Mouse (Mus musculus) embryonic facial prominence, embryonic 12.5 days (tissue): ENCODE data around the gene Klf13. TPM values are rescaled to one million over a fixed set of nuclear protein-coding genes. Genes with fewer than 3 reads are reported as not detected.

Source experiments
- ATAC-seq: fragments of 200-750 bp; cut with Nextera tagmentation; 2 replicates; pipeline ENCODE4 v1.8.0; 2017; ENCODE audit not compliant: insufficient number of reproducible peaks, insufficient read depth, low FRiP score, low TSS enrichment
- H3K27ac ChIP-seq: fragments of 300-500 bp; sonication (generic); 2 replicates; pipeline ENCODE4 v1.5.1; 2016; ENCODE audit warnings: mild to moderate bottlenecking
- H3K27me3 ChIP-seq: fragments of 300-500 bp; sonication (generic); 2 replicates; pipeline ENCODE4 v1.6.1; 2016; ENCODE audit warnings: mild to moderate bottlenecking, moderate library complexity
- H3K36me3 ChIP-seq: fragments of 300-500 bp; sonication (generic); 2 replicates; pipeline ENCODE4 v1.6.1; 2016; ENCODE audit warnings: mild to moderate bottlenecking
- H3K4me1 ChIP-seq: fragments of 300-500 bp; sonication (generic); 2 replicates; pipeline ENCODE4 v1.6.1; 2016
- H3K4me2 ChIP-seq: fragments of 300-500 bp; sonication (generic); replicated peaks from 2 replicates; pipeline ENCODE4 v1.6.1; 2016; ENCODE audit warnings: mild to moderate bottlenecking, moderate library complexity
- H3K4me3 ChIP-seq: fragments of 300-500 bp; sonication (generic); 2 replicates; pipeline ENCODE4 v1.5.1; 2016; ENCODE audit warnings: mild to moderate bottlenecking
- H3K9ac ChIP-seq: fragments of 300-500 bp; sonication (generic); 2 replicates; pipeline ENCODE4 v1.6.1; 2016; ENCODE audit warnings: mild to moderate bottlenecking, moderate library complexity
- H3K9me3 ChIP-seq: fragments of 300-500 bp; sonication (generic); 2 replicates; pipeline ENCODE4 v1.6.1; 2016; ENCODE audit warnings: mild to moderate bottlenecking, moderate library complexity
- WGBS: fragments of 180-500 bp; shearing (Covaris S2); methylation state at CpG from one replicate; pipeline ENCODE4 v1.1.7; 2016; 5-methylcytosine and 5-hydroxymethylcytosine counted together
- polyA plus RNA-seq: library from polyadenylated mRNA; unstranded; fragments of >200 nt; fragmentation: Nextera tagmentation; extraction: Ambion mirVana; gene quantifications from 2 replicates; pipeline ENCODE4 v1.2.1, GENCODE M21; 2016

Klf13 gene
- polyA plus RNA-seq, 1 experiment from 2014 or later = 21.4 TPM

DNA sequence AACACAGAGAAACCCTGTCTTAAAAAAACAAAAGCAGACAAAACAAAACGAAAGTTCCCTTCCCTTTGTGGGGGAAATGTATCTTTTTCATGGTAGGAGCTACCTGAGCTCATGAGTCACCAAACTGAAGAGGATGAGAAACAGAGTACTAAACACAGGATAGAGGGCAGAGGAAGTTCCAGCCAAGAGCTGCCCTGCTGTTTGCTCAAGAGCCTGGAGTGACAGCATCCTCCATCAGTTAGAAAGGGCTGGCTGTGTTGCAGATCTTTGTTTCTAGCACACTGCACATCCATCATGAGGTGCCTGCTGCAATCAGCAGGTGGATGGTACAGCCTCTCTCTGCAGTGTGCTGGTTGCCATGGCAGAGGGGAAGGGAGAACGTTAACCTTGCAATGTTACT lies 5.2 kb upstream of the Klf13 start:
- Histone ChIP-seq H3K4me3 (no peak overlapping the region), H3K36me3 (no peaks in the 10 kb centered on the region), H3K9me3 (no peaks in the 10 kb centered on the region), H3K27ac (no peak overlapping the region), H3K4me2 (no peak overlapping the region), H3K9ac (no peak overlapping the region), H3K27me3 (no peaks in the 10 kb centered on the region), H3K4me1 (peaks cover 5% of the 10 kb centered on the region; the same call in 1 of the 2 replicates)
- no peak for ATAC-seq
- 54% methylated on average over 2 of the region's 2 CpGs for WGBS

DNA sequence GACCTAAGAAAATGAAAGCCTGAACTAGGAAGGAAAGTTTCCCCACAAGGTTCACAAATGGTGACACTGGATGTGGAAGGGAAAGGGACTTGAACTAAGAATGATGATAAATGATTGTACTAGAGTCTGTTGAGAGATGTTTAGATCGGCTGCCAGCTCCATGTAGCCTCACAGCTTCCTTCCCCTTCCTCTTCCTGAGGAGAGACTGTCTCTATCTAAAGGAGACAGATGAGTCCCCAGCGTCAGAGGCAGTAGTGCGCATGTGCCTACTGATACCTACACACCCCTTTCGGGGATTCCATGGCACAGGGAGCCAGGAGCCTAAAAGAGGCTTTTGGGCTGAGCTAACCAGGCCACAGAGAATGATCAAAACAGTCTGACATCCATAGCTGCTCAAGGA lies 2.8 kb upstream of the Klf13 start:
- ATAC-seq = no peak
- WGBS = 81% methylated on average over 4 of the region's 4 CpGs

GRCm38 (mm10) chr7:63941050-63941449 lies 2.3 kb upstream of the Klf13 start:
- 97% methylated on average over 3 of the region's 3 CpGs for WGBS
- Histone ChIP-seq H3K36me3 (no peaks in the 10 kb centered on the region), H3K4me2 (no peak overlapping the region), H3K27ac (no peak overlapping the region), H3K4me3 (no peak overlapping the region), H3K4me1 (peaks cover 8% of the 10 kb centered on the region; the same call in 1 of the 2 replicates), H3K9me3 (no peaks in the 10 kb centered on the region), H3K9ac (no peak overlapping the region), H3K27me3 (no peaks in the 10 kb centered on the region)
- no peak for ATAC-seq

More for the DNA sequence above, 2.8 kb upstream of the Klf13 start:
- H3K27ac ChIP-seq = no peak overlapping the region
- H3K36me3 ChIP-seq = no peaks in the 10 kb centered on the region
- H3K9me3 ChIP-seq = no peaks in the 10 kb centered on the region
- peaks cover 5% of the 10 kb centered on the region; the same call in 1 of the 2 replicates for H3K4me1 ChIP-seq
- no peak overlapping the region for H3K9ac ChIP-seq
- H3K4me2 ChIP-seq = no peak overlapping the region
- H3K4me3 ChIP-seq = no peak overlapping the region
- no peaks in the 10 kb centered on the region for H3K27me3 ChIP-seq

GRCm38 (mm10) chr7:63940321-63940720 lies 1.6 kb upstream of the Klf13 start:
- H3K9me3 ChIP-seq = no peaks in the 10 kb centered on the region
- no peak overlapping the region for H3K4me2 ChIP-seq
- no peak overlapping the region for H3K27ac ChIP-seq
- no peak overlapping the region for H3K4me3 ChIP-seq
- ATAC-seq = no peak
- 89% methylated on average over 5 of the region's 5 CpGs for WGBS
- peaks cover 15% of the 10 kb centered on the region; the same call in 1 of the 2 replicates for H3K4me1 ChIP-seq
- no peak overlapping the region for H3K9ac ChIP-seq
- H3K27me3 ChIP-seq = no peaks in the 10 kb centered on the region
- no peaks in the 10 kb centered on the region for H3K36me3 ChIP-seq

- Histone ChIP-seq H3K4me3 (peak overlapping the region; percentile 78), H3K9me3 (no peaks in the 10 kb centered on the region), H3K36me3 (no peaks in the 10 kb centered on the region), H3K27me3 (no peaks in the 10 kb centered on the region), H3K9ac (peak overlapping the region; percentile 72), H3K4me1 (peaks cover 19% of the 10 kb centered on the region; the same call in 1 of the 2 replicates), H3K4me2 (peak overlapping the region; percentile 94), H3K27ac (peak overlapping the region; percentile 91)
- under 1% methylated on average over 36 of the region's 39 CpGs for WGBS
- ATAC-seq = peak; percentile 48
These were observed 759 bp upstream of the Klf13 start for GRCm38 (mm10) chr7:63939397-63939951.

GRCm38 (mm10) chr7:63938066-63938913 lies 425 bp downstream of the Klf13 start:
- under 1% methylated on average over 111 of the region's 121 CpGs for WGBS
- peak overlapping the region; percentile 91 for H3K27ac ChIP-seq
- ATAC-seq = peak; percentile 75
- peak overlapping the region; percentile 94 for H3K4me2 ChIP-seq
- no peaks in the 10 kb centered on the region for H3K9me3 ChIP-seq
- H3K4me3 ChIP-seq = peak overlapping the region; percentile 78
- H3K9ac ChIP-seq = peak overlapping the region; percentile 81
- H3K4me1 ChIP-seq = peaks cover 21% of the 10 kb centered on the region; the same call in 1 of the 2 replicates
- H3K27me3 ChIP-seq = no peaks in the 10 kb centered on the region
- H3K36me3 ChIP-seq = no peaks in the 10 kb centered on the region

DNA sequence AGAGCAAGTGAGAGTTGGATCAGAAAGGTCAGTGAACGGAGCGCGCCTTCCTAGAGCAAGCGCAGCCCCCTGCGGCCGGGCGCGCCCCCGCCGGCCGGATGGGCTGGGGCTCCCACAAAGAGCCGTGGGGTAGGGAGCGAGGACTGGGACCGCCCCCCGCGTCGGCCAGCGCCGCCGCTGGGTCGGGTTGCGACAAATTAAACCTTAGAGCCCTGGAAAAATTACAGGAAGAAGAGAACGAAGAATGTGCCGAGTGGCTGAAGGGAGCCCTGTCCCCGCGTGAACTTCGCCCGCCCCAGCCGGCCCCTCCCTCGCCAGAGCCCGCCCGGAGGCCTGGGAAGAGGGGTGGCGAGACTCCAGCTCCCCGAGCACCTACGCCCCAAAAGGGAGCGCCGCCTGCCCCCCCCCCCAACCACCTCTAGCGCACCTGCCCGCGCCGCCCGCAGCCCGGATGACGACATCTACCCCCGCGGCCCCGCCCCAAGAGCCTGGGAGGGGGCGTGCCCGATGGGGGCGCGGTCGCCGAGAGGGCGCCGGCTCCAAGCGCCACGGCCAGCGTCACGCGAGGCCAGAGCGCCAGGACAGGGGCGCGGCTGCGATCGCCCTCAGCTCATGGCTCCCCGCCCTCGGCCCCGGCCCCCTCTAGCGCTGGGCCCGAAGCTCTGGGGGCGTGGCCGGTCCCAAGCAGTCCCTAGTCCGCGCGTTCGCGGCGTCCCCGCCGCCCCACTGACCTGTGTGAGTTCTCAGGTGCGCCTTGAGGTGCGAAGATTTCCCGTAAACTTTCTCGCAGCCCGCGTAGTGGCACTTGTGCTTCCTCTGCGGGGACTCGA lies 1.3 kb downstream of the Klf13 start:
- under 1% methylated on average over 86 of the region's 88 CpGs for WGBS
- peak overlapping the region; percentile 78 for H3K4me3 ChIP-seq
- H3K27ac ChIP-seq = peak overlapping the region; percentile 91
- peak overlapping the region; percentile 81 for H3K9ac ChIP-seq
- no peaks in the 10 kb centered on the region for H3K9me3 ChIP-seq
- H3K4me2 ChIP-seq = peak overlapping the region; percentile 94
- peaks cover 21% of the 10 kb centered on the region; the same call in 1 of the 2 replicates for H3K4me1 ChIP-seq
- ATAC-seq = 0 out of 2 replicates have a peak, but pooled peaks have one; percentile 2
- no peaks in the 10 kb centered on the region for H3K36me3 ChIP-seq
- H3K27me3 ChIP-seq = no peaks in the 10 kb centered on the region

- peaks cover 21% of the 10 kb centered on the region; the same call in 1 of the 2 replicates for H3K4me1 ChIP-seq
- no peak for ATAC-seq
- H3K9ac ChIP-seq = peak overlapping the region; percentile 81
- peak overlapping the region; percentile 78 for H3K4me3 ChIP-seq
- peak overlapping the region; percentile 94 for H3K4me2 ChIP-seq
- peak overlapping the region; percentile 91 for H3K27ac ChIP-seq
- H3K27me3 ChIP-seq = no peaks in the 10 kb centered on the region
- 1% methylated on average over 11 of the region's 11 CpGs for WGBS
- H3K9me3 ChIP-seq = no peaks in the 10 kb centered on the region
- no peaks in the 10 kb centered on the region for H3K36me3 ChIP-seq
These were observed 1.8 kb downstream of the Klf13 start for GRCm38 (mm10) chr7:63936986-63937235.

GRCm38 (mm10) chr7:63936188-63936985 lies 2.3 kb downstream of the Klf13 start:
- H3K27ac ChIP-seq = no peak overlapping the region
- no peaks in the 10 kb centered on the region for H3K27me3 ChIP-seq
- peak overlapping the region; percentile 32; the same call in 1 of the 2 replicates for H3K9ac ChIP-seq
- peaks cover 21% of the 10 kb centered on the region; the same call in 1 of the 2 replicates for H3K4me1 ChIP-seq
- peak overlapping the region; percentile 94 for H3K4me2 ChIP-seq
- WGBS = 1% methylated on average over 34 of the region's 34 CpGs
- ATAC-seq = no peak
- H3K4me3 ChIP-seq = peak overlapping the region; percentile 78
- no peaks in the 10 kb centered on the region for H3K9me3 ChIP-seq
- no peaks in the 10 kb centered on the region for H3K36me3 ChIP-seq

DNA sequence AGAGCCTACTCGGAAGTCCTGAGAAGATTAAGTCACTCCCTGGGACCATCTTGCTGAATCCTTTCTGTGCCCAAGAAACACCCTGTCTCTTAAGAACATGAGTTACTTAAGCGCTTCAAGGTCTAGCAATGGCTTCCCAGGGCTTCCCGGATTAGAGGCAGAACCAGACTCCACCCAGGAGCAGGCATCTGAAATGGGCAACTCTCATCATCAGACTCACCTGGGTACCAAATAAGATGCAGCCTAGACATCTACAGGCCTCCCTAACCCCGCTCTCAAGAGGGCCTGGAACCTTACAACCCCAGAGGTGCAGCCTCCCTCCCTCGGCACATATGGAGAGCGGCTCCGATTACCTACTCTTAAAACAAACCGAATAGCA lies 2.9 kb downstream of the Klf13 start:
- H3K4me2 ChIP-seq = peak overlapping the region; percentile 94
- H3K4me1 ChIP-seq = peaks cover 21% of the 10 kb centered on the region; the same call in 1 of the 2 replicates
- H3K27me3 ChIP-seq = no peaks in the 10 kb centered on the region
- 17% methylated on average over 8 of the region's 8 CpGs for WGBS
- H3K27ac ChIP-seq = no peak overlapping the region
- peak overlapping the region; percentile 78 for H3K4me3 ChIP-seq
- H3K36me3 ChIP-seq = no peaks in the 10 kb centered on the region
- no peaks in the 10 kb centered on the region for H3K9me3 ChIP-seq
- no peak for ATAC-seq
- peak overlapping the region; percentile 32; the same call in 1 of the 2 replicates for H3K9ac ChIP-seq

DNA sequence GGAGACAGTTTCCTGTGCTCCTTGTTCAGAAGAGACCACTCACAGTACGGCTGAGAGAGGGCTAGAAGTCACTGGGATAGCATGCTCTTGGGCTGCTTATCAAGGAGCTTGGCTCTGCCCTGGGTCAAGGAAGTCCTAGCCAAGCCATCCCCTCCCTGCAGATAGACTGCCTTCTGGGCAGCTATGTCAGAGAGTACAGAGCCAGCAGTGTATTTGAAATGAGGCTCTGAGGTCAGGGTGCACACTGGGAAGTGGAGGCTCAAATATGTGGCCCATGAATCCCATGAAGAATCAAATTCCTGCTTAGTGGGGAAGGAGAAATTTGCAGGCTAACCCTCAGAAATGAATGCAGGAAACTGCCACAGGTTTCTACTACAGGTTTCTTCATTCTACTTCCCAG lies 4.2 kb downstream of the Klf13 start:
- Histone ChIP-seq H3K36me3 (no peaks in the 10 kb centered on the region), H3K27ac (no peak overlapping the region), H3K4me2 (no peak overlapping the region), H3K9me3 (no peaks in the 10 kb centered on the region), H3K4me1 (peaks cover 16% of the 10 kb centered on the region; the same call in 1 of the 2 replicates), H3K27me3 (no peaks in the 10 kb centered on the region), H3K4me3 (no peak overlapping the region), H3K9ac (no peak overlapping the region)
- 57% methylated on average over 1 of the region's 1 CpGs for WGBS
- no peak for ATAC-seq
